Mouse (Mus musculus) cerebellum, adult 9-11 months (tissue): ENCODE measurements around the gene Tfip11.
"Not testable (repeated sequence)": the region's sequence is repeated elsewhere in the genome, so short reads cannot be mapped to it uniquely, and the experiment has no call there.

Source experiments
- DNase-seq: peaks from one replicate; pipeline ENCODE4 v3.0.0; 2022

The Tfip11 gene

DNA sequence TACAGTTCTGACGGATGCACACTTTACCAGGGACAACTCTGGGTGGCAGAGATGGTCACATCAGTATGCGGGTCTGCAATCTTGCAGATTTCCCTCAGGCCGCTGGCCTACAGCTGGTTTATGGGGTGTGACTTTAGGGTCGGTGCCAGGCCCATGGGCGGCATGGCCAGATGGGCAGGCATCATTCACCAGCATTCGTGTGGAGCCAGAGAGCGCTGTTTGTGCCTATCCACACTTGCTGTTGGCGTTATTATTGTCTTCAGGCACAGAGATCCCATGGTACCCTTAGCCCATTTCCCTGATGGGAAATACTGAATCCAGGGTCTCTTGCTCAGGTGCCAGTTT is 35.6 kb upstream of the Tfip11 start:
- no peak for DNase-seq

DNA sequence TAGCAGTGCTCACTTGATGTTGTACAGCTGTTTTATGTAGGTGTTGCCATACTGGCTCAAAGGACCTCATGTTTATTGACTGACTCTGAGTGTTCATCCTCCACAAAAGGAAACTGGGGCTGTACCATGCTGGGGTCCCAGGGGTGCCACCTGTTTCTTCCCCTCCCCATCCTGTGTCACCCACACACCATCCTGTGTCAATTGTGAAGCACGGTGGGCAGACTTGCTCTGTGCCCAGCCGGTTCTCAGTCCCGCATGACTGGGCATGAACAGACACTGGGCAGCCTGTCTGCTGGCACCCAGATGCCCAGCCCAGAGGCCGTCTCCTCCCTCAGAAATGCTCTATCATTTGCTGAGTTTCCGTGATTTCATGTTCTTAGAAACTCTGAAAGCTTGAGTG is 34.3 kb upstream of the Tfip11 start:
- no peak for DNase-seq

DNA sequence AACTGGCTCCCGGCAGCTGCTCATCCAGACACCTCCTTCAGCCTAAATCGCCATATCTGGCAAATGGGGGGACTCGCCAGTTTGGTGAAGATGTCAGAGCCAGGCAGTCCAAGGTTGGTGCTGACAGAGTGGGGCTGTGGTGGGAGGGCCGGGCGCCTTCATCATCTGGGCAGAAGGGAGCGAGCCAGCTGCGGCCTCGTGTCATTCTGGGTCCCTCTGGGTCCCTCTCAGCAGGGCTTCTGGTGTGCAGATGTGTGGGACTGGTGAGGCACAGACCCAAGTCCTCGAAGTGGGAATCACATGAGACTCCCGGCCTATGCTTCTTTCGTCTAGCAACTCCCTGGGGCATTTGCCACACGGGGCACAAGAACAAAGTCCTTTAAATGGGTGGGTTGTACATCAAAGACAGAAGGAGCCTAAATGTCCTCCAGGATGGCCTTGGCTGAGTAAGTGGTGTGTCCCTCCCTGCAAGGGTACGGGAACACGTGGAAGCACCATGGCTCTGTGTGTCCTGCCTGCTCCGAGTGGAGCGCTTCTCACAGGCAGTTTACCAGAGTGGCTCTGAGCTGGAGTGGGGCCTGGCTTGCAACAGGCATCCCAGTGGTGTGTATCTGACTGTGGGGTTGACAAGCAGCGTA is 33.7 kb upstream of the Tfip11 start:
- DNase-seq = no peak

DNA sequence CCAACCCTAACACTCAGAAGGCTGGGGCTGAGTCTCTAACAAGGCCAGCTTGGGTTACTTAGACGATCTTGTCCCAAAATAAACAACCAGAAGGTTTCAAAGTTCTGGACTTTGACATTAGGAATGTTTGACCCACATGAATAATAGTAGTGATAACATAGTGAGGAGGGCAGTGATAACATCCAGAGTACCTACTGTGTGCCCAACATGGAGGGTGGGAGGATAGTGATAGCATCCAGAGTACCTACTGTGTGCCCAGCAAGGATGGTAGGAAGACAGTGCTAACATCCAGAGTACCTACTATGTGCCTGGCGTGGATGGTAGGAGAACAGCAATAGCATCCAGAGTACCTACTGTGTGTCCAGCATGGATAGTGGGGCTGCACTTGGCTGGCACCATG is 32.4 kb upstream of the Tfip11 start:
- no peak for DNase-seq

DNA sequence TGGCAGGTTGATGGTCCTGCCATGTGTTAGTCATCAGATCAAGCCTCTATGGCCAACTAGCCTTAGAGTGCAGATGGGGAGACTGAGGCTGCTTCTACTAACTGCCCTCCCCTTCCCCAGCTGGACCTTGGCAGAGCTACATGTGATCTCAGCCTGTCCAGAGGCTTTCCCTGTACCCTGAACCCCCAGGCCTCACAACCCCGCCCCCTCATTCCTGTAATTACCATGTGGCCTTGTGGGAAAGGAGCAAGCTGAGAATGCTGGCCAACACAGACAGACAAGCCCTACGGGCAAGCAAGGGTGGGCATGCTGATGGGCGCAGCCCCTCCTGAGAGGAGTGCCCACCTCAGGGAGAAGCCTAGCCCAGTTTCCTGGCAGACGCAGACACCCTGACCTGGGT is 31.5 kb upstream of the Tfip11 start:
- no peak for DNase-seq

DNA sequence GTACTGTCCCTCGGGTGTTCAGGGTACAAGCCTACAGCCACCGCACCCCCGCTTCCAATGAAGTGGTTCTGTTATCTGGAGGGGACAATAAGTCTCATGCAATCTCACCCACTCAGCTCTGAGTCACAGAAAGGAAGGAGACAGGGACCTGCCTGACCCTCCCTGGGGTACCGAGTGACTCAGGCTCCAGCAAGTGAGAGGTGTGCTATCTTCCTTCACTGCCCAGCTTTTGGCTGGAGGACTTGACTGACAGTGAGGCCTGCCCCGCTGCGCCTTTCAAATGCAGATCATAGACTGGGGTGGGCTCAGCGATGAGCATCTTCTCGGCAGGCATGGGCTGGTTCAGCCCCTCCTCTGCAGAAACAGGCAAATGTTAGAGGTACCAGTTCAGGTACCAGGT is 31.0 kb upstream of the Tfip11 start:
- no peak for DNase-seq

DNA sequence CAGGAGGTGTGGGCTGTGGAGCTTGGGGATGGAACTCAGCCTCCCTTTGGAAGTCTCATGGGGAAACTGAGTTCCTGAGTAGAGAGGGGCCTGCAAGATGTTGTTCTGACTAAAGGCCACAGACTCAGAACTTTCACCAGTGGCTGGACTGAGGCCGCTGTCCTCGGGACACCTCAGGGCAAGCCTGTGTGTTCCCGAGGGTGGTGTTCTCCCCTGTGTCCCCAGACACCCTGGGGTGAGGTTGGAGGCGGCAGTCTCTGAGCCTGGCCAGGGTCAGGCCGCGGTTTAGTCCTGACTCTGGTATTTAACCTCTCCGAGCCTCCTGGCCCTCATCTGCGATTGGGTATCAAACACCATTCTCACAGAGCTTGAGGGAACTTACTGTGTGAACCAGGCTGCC is 30.6 kb upstream of the Tfip11 start:
- DNase-seq = no peak

- DNase-seq = peak; percentile 26
Measured at GRCm38 (mm10) chr5:112296404-112297181, 29.6 kb upstream of the Tfip11 start.

DNA sequence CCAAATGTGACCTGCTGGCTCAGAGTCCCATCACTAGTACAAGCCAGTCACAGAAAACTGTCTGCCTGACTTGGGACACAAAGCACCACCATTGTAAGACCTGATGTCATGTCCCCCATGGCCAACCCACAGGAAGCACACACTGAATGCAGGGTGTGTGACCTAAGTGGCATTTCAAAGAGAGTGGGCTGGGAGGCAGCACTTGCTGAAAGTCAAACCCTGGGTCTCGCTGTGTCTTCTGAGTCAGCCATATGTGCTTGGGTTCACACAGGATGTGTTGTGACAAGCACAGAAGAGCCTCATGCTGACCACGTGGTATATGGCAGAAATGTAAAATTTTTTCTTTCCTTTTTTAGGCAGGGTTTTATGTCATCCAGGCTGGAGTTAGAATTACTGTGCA is 28.9 kb upstream of the Tfip11 start:
- DNase-seq = no peak

GRCm38 (mm10) chr5:112298226-112298988 is 27.8 kb upstream of the Tfip11 start:
- DNase-seq = peak; percentile 27

- no peak for DNase-seq
Measured at GRCm38 (mm10) chr5:112299399-112299798, 26.8 kb upstream of the Tfip11 start.

- no peak for DNase-seq
Measured at GRCm38 (mm10) chr5:112300112-112300511, 26.0 kb upstream of the Tfip11 start.

GRCm38 (mm10) chr5:112300721-112301308 is 25.3 kb upstream of the Tfip11 start:
- DNase-seq = no peak

DNA sequence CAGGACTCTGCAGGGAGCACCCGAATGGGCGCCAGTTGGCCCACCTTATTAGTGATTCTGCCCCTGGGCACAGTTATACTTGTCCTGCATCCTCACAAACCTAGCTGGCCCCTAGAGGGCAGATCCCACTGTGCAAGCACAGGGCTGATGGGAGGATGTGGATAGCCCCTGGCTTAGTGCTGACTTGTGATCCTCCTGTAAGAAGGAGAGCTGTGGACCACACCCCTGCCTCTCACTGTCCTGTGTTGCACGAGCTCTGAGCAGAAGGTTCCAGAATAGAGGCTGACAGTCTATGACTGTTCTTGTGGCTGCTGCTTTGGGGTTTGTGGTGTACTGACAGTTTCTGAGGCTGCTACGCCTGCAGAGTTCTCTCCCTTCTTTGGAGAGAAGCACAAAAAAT is 24.5 kb upstream of the Tfip11 start:
- no peak for DNase-seq

DNA sequence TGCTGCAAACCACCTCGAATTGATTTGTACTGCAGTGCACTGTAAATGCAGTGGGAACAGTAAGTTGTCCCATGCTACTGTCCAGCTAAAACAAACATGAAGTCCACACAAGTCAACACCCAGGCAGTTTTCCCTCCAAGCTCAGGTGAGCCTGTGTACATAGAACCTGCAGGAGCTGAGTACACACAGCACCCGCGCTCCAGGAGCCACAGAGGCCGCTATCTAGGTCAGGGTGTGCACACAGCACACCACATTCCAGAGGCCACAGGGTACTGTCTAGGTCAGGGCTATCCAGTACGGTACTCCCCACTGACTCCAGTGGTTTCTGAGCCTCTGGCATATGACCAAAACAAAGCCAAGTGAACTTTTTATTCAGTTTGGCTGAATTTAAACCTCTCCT is 23.8 kb upstream of the Tfip11 start:
- no peak for DNase-seq

GRCm38 (mm10) chr5:112305842-112306241 is 20.3 kb upstream of the Tfip11 start:
- DNase-seq = peak; percentile 34

GRCm38 (mm10) chr5:112313222-112313885 is 12.8 kb upstream of the Tfip11 start:
- no peak for DNase-seq

DNA sequence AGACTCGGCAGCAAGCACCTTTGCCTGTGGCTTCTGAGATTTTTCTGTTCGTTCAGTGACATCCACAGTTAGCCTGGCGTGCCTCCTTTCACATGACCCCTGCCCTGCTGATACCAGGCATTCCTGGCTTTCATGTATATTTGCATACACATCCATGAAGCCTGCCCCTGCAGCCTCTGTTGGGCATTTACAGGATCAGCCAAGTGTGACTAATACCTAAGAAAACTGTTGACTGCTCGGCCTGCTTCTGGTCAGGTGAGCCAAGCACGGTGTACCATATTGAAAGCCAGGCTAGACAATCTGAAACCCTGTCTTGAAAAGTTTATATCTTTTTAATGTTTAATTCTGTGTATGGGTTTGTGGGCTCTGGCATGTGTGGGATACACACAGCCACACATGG is 9.7 kb upstream of the Tfip11 start:
- DNase-seq = no peak

GRCm38 (mm10) chr5:112317328-112317727 is 8.8 kb upstream of the Tfip11 start:
- DNase-seq = no peak

DNA sequence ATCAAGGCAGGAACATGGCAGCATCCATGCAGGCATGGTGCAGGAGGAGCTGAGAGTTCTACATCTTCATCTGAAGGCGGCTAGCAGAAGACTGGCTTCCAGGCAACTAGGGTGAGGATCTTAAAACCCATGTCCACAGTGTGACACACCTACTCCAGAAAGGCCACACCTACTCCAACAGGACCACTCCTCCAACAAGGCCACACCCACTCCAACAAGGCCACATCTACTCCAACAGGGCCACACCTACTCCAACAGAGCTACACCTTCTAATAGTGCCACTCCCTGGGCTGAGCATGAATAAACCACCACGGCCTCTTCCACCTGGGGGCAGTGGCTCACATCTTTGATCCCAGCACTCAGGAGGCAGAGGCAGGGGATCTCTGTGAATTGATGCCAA is 6.8 kb upstream of the Tfip11 start:
- DNase-seq = not testable (repeated sequence)

DNA sequence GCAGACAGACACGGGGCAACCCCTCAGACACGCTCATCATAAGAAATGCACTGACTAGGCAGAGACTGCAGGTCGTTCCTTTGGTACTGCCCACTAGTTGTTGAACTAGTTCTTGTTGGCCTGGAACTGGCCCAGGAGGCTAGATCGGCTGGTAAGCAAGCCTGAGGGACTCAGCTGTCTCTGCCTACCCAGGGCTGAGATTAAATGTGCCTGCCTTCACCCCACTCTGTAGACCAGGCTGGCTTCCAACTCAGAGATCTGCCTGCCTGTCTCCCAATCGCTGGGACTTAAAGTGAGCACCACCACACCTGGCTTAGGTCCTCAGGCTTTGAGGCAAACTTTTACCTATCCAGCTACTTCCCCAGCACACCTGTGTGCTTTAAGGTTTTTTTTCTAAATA is 5.8 kb upstream of the Tfip11 start:
- DNase-seq = no peak

DNA sequence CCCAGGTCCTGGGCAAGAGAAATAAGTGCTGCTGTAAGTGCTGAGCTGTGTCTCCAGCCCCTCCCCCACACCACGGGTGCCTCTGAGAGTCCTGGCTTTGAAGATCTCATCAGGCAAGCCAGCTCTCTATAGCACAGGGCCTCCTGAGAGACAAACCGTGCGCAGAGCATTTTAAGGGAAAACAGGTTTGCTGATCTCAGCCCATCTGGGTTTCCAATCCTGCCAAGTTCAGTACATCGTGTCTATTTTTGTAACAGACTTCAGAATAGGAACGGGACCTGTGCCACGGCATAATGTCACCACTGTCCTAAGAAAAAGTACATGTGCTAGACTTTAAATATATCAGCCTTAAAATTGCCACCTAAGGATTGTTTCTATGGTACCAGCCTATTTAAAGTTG is 5.2 kb upstream of the Tfip11 start:
- DNase-seq = peak; percentile 64

GRCm38 (mm10) chr5:112321376-112321775 is 4.8 kb upstream of the Tfip11 start:
- DNase-seq = no peak
